Mouse (Mus musculus): ENCODE measurements around the gene Slc12a8. TPM values are rescaled to one million over a fixed set of nuclear protein-coding genes. Genes with fewer than 3 reads are reported as not detected.

The Slc12a8 gene
- polyA plus RNA-seq, 1 experiment from 2014 or later, result 1.3 TPM

DNA sequence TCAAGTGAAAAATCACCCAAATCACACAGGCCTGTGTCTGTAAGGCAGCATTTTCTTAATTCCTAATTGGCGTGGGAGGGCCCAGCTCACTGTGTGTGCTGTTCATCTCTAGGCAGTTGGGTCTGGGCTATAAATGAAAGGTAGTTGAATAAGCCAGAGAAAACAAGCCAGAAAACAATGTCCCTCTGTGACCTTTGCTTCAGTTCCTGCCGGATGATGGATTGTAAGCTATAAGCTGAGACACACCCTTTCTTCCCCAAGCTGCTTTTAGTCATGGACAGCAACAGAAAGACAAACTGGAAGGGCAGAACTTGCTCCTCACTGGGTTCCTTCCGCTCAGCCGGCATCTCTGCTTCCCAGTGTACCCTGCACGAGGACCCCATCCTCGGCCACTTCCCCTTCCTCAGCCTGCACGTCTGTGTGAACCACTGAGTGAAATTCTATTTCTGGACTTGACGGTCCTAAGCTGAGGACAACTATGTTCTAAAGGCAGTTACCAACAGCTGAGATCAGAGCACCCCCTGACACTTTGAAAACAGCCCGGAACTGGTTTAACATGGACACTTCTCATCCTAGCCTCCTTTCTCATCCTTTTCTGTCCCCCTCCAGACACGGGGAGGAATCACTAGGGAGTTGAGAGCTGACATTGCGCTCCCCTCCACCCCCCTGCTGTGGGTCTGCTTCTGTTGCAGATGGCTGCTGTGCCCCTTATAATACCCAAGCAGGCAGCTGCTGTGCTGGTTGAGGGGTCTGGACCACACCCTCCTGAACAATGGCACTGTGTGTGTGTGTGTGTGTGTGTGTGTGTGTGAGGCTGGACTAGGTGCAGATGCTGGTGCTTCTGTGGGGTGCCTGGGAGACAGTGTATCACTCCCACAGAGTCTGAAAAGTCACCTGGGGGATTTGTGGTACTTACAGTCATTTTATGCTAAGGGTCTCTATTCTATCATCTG, 12.7 kb downstream of the Slc12a8 start:
- H3K27me3 ChIP-seq (ENCODE audit: control insufficient read depth, insufficient read depth, low read length), result no peaks in the 10 kb centered on the region
- DNase-seq (ENCODE audit: low spot score, missing footprints), result peak; percentile 82
- H3K4me1 ChIP-seq (ENCODE audit: control insufficient read depth, insufficient read depth, low read length), result peaks cover 9% of the 10 kb centered on the region

DNA sequence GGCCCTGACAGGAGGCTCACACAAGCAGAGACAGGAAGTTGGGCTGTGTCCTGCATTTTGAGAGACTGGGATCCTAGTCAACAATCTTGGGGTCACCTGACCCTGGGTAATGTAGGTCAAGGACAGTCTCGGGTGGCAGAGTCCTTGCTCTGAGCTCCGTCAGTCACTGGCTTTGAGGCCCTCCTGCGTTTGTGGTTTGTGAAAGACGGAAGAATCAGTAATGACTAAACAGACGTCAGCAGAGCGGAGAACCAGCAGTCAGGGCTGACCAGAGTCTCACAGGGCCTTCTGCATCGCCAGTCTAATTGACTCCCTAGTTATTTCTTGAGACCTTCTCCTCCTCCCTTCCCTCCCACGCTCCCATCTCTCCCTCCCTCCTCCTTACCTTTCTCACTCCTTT, 14.1 kb downstream of the Slc12a8 start:
- H3K36me3 ChIP-seq (ENCODE audit: control insufficient read depth, insufficient read depth, low read length), result no peaks in the 10 kb centered on the region
- H3K27me3 ChIP-seq (ENCODE audit: control insufficient read depth, insufficient read depth, low read length), result no peaks in the 10 kb centered on the region
- H3K9me3 ChIP-seq (ENCODE audit: control insufficient read depth, low read length), result no peaks in the 10 kb centered on the region
- ATAC-seq (ENCODE audit: low FRiP score) (no peak), DNase-seq (ENCODE audit: low spot score, missing footprints) (no peak)
- H3K9ac ChIP-seq (ENCODE audit: low read length), result no peak overlapping the region
- H3K4me2 ChIP-seq, result no peak overlapping the region
- no peak overlapping the region for H3K27ac ChIP-seq (ENCODE audit: low read depth, low read length)
- WGBS, result 82% methylated on average over 8 of the region's 8 CpGs
- no peak overlapping the region for H3K4me3 ChIP-seq (ENCODE audit: low read depth, low read length)
- H3K4me1 ChIP-seq (ENCODE audit: control insufficient read depth, insufficient read depth, low read length), result peaks cover 9% of the 10 kb centered on the region

More for the DNA sequence above, 12.7 kb downstream of the Slc12a8 start:
- 70% methylated on average over 11 of the region's 11 CpGs for WGBS
- Histone ChIP-seq H3K4me2 (no peak overlapping the region), H3K27ac (ENCODE audit: low read depth, low read length) (no peak overlapping the region), H3K4me3 (ENCODE audit: low read depth, low read length) (no peak overlapping the region), H3K36me3 (ENCODE audit: control insufficient read depth, insufficient read depth, low read length) (no peaks in the 10 kb centered on the region), H3K9ac (ENCODE audit: low read length) (no peak overlapping the region), H3K9me3 (ENCODE audit: control insufficient read depth, low read length) (no peaks in the 10 kb centered on the region)
- no peak for ATAC-seq (ENCODE audit: low FRiP score)

- WGBS, result 81% methylated on average over 8 of the region's 8 CpGs
- no peak overlapping the region for H3K4me2 ChIP-seq
- no peak for ATAC-seq (ENCODE audit: low FRiP score)
Observed at GRCm38 (mm10) chr16:33536456-33536855, 19.3 kb downstream of the Slc12a8 start.

DNA sequence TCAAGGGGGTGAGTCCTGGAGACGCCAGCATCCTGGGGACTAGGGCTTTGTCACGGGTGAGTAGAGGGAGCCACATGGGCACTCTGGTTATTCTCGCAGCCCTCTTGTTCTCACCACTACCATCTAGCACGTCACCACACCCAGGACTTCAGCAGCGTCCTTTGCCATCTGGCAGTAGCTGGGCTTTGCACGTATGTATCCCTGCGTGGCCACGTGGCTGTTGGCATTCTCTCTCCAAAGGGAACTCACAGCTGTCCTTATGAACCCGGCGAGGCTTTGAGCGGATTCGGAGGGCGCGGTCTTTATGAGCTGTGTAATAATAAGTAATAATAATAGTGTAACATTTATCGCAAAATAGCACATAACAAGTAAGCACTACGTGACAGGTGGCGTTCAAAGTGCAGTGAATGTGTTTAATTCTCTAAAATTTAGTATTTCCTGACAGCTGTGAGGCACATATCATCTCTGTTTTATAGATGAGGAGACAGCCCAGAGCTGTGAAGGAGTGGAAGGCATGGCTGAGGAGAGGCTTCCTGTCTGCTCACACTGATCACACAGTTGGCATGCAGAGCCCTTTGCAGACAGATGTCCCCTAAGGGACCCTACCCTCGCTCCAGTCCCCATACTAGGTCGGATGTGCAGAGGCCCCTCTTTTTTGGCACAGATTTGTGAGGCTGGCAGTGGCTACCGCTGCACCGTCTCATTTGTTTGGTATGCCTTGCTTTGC, 20.5 kb downstream of the Slc12a8 start:
- Histone ChIP-seq H3K4me2 (no peak overlapping the region), H3K4me3 (ENCODE audit: low read depth, low read length) (no peak overlapping the region), H3K4me1 (ENCODE audit: control insufficient read depth, insufficient read depth, low read length) (no peaks in the 10 kb centered on the region), H3K9ac (ENCODE audit: low read length) (no peak overlapping the region), H3K27me3 (ENCODE audit: control insufficient read depth, insufficient read depth, low read length) (no peaks in the 10 kb centered on the region), H3K27ac (ENCODE audit: low read depth, low read length) (no peak overlapping the region), H3K36me3 (ENCODE audit: control insufficient read depth, insufficient read depth, low read length) (no peaks in the 10 kb centered on the region), H3K9me3 (ENCODE audit: control insufficient read depth, low read length) (no peaks in the 10 kb centered on the region)
- ATAC-seq (ENCODE audit: low FRiP score) (no peak), DNase-seq (ENCODE audit: low spot score, missing footprints) (no peak)
- 84% methylated on average over 21 of the region's 21 CpGs for WGBS

More at GRCm38 (mm10) chr16:33536456-33536855, 19.3 kb downstream of the Slc12a8 start:
- Histone ChIP-seq H3K4me1 (ENCODE audit: control insufficient read depth, insufficient read depth, low read length) (no peaks in the 10 kb centered on the region), H3K4me3 (ENCODE audit: low read depth, low read length) (no peak overlapping the region), H3K27me3 (ENCODE audit: control insufficient read depth, insufficient read depth, low read length) (no peaks in the 10 kb centered on the region), H3K9me3 (ENCODE audit: control insufficient read depth, low read length) (no peaks in the 10 kb centered on the region), H3K27ac (ENCODE audit: low read depth, low read length) (no peak overlapping the region), H3K9ac (ENCODE audit: low read length) (no peak overlapping the region), H3K36me3 (ENCODE audit: control insufficient read depth, insufficient read depth, low read length) (no peaks in the 10 kb centered on the region)
- no peak for DNase-seq (ENCODE audit: low spot score, missing footprints)

GRCm38 (mm10) chr16:33544346-33544745, 27.2 kb downstream of the Slc12a8 start:
- H3K4me3 ChIP-seq (ENCODE audit: low read depth, low read length), result no peak overlapping the region
- no peak overlapping the region for H3K27ac ChIP-seq (ENCODE audit: low read depth, low read length)
- H3K9ac ChIP-seq (ENCODE audit: low read length), result no peak overlapping the region
- ATAC-seq (ENCODE audit: low FRiP score), result no peak
- 92% methylated on average over 2 of the region's 2 CpGs for WGBS
- no peaks in the 10 kb centered on the region for H3K4me1 ChIP-seq (ENCODE audit: control insufficient read depth, insufficient read depth, low read length)
- no peak overlapping the region for H3K4me2 ChIP-seq
- DNase-seq (ENCODE audit: low spot score, missing footprints), result no peak
- no peaks in the 10 kb centered on the region for H3K36me3 ChIP-seq (ENCODE audit: control insufficient read depth, insufficient read depth, low read length)
- no peaks in the 10 kb centered on the region; the same call in 1 of the 2 replicates for H3K9me3 ChIP-seq (ENCODE audit: control insufficient read depth, low read length)
- no peaks in the 10 kb centered on the region for H3K27me3 ChIP-seq (ENCODE audit: control insufficient read depth, insufficient read depth, low read length)

DNA sequence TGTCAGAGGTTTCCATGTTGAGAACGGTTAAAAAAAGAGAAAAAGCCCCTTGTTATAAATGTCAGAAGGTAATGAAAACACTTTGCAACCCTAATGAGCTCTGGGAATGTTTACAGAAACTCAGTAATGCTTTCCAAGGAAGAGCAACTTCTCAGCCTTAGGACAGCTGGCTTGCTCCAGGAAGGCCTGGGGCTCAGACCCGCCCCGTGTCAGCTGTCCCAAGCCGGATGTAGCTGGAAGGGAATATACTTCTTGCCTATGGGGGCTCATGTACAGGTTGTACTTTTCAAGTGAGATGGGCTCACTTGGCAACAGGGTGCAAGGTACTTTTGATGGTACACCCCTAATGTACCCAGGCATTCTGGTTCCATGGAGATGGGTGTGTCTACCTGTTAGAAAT, 28.4 kb downstream of the Slc12a8 start:
- DNase-seq (ENCODE audit: low spot score, missing footprints) (no peak), ATAC-seq (ENCODE audit: low FRiP score) (no peak)
- H3K36me3 ChIP-seq (ENCODE audit: control insufficient read depth, insufficient read depth, low read length), result no peaks in the 10 kb centered on the region
- WGBS, result 88% methylated on average over 4 of the region's 4 CpGs
- no peak overlapping the region for H3K4me2 ChIP-seq
- no peak overlapping the region for H3K27ac ChIP-seq (ENCODE audit: low read depth, low read length)
- H3K9ac ChIP-seq (ENCODE audit: low read length), result no peak overlapping the region
- no peaks in the 10 kb centered on the region for H3K4me1 ChIP-seq (ENCODE audit: control insufficient read depth, insufficient read depth, low read length)
- H3K9me3 ChIP-seq (ENCODE audit: control insufficient read depth, low read length), result no peaks in the 10 kb centered on the region; the same call in 1 of the 2 replicates
- H3K4me3 ChIP-seq (ENCODE audit: low read depth, low read length), result no peak overlapping the region
- no peaks in the 10 kb centered on the region for H3K27me3 ChIP-seq (ENCODE audit: control insufficient read depth, insufficient read depth, low read length)

GRCm38 (mm10) chr16:33553689-33554342, 36.7 kb downstream of the Slc12a8 start:
- no peaks in the 10 kb centered on the region for H3K36me3 ChIP-seq (ENCODE audit: control insufficient read depth, insufficient read depth, low read length)
- H3K4me2 ChIP-seq, result no peak overlapping the region
- H3K4me1 ChIP-seq (ENCODE audit: control insufficient read depth, insufficient read depth, low read length), result peaks cover 4% of the 10 kb centered on the region
- WGBS, result 74% methylated on average over 9 of the region's 9 CpGs
- no peak for DNase-seq (ENCODE audit: low spot score, missing footprints)
- H3K9me3 ChIP-seq (ENCODE audit: control insufficient read depth, low read length), result no peaks in the 10 kb centered on the region
- ATAC-seq (ENCODE audit: low FRiP score), result no peak
- H3K9ac ChIP-seq (ENCODE audit: low read length), result no peak overlapping the region
- no peaks in the 10 kb centered on the region for H3K27me3 ChIP-seq (ENCODE audit: control insufficient read depth, insufficient read depth, low read length)
- H3K4me3 ChIP-seq (ENCODE audit: low read depth, low read length), result no peak overlapping the region
- no peak overlapping the region for H3K27ac ChIP-seq (ENCODE audit: low read depth, low read length)

GRCm38 (mm10) chr16:33558121-33558520, 41.0 kb downstream of the Slc12a8 start:
- Histone ChIP-seq H3K4me1 (ENCODE audit: control insufficient read depth, insufficient read depth, low read length) (peaks cover 14% of the 10 kb centered on the region), H3K4me2 (no peak overlapping the region), H3K9ac (ENCODE audit: low read length) (no peak overlapping the region), H3K36me3 (ENCODE audit: control insufficient read depth, insufficient read depth, low read length) (no peaks in the 10 kb centered on the region), H3K27me3 (ENCODE audit: control insufficient read depth, insufficient read depth, low read length) (no peaks in the 10 kb centered on the region), H3K27ac (ENCODE audit: low read depth, low read length) (no peak overlapping the region), H3K9me3 (ENCODE audit: control insufficient read depth, low read length) (no peaks in the 10 kb centered on the region), H3K4me3 (ENCODE audit: low read depth, low read length) (no peak overlapping the region)
- ATAC-seq (ENCODE audit: low FRiP score), result no peak
- no peak for DNase-seq (ENCODE audit: low spot score, missing footprints)
- 85% methylated on average over 12 of the region's 12 CpGs for WGBS
